Mouse (Mus musculus) lung, adult 18-20 months (tissue): Measurements from ENCODE around the gene Nudt3.
"Not testable (repeated sequence)": the region's sequence is repeated elsewhere in the genome, so short reads cannot be mapped to it uniquely, and the experiment has no call there.

Source experiments
- DNase-seq, 2 experiments: peaks; one replicate each; pipeline ENCODE4 v3.0.0; 2022; ENCODE audit warnings: mixed read lengths in 2 of 2

Gene Nudt3

DNA sequence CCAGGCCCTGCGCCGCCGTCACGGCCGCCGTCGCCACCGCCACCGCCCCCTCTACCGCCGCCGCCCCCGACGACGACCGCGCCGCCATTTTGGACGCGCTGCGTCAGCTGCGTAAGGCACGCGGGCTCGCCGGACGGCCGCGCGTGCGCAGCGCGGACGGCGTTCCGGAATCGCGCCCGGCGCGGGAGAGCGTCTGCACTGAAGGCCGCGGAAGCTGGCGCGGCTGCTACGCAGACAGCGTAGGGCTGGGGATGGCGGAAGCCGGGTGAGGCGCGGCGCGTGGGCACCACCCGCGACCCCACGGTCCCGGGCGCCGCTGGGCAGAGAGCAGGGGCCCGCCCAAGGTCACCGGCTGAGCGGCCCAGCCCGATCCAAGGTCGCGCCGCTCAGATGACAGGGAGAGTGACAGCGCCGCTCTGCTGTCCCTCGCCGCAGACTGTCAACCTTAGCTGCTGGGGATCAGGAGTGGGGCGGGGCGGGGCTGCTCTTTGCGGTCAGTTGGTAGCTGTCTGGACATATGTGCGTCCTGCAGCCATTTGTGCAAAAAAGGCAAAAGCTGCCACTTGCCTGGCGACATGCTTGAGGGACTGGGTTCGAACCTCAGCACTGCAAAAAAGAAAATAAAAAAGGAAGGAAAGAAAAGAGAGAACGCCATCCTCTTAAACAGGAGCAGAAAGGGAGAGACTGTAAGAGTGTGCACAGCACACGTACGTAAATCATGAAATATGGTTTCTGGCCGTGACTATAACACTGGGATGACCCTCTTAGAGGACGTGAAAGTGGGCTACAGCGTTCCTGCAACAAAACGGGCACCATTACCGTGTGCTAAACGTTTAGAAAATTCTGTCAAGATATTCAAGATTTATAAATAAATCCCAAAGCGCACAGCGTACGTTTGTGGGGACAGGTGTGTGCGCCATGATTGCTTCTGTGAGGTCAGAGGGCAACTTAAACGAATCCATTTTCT is at the start of gene Nudt3:
TSS of gene Nudt3 (minus strand) at position 136 of the 967 bp plus-strand sequence.
- DNase-seq: peak; percentile 87 to 89

DNA sequence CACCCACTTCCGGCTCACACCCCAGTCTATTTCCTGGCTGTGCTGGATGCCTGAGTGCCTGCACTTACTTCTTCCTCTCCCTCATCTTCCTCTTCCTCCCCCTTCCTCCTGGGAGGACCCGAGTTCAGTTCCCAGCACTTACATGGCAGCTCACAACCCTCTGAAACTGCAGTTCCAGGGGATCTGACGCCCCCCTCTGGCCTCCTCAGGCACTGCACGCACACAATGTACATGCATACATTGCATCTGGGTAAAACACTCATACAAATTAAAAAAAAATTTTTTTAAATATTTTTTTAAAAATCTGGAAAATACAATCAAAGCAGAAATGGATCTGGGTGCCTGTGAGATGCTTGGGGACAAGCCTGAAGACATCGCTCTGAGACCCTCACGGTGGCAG is 48.4 kb upstream of the Nudt3 start:
- DNase-seq: no peak

DNA sequence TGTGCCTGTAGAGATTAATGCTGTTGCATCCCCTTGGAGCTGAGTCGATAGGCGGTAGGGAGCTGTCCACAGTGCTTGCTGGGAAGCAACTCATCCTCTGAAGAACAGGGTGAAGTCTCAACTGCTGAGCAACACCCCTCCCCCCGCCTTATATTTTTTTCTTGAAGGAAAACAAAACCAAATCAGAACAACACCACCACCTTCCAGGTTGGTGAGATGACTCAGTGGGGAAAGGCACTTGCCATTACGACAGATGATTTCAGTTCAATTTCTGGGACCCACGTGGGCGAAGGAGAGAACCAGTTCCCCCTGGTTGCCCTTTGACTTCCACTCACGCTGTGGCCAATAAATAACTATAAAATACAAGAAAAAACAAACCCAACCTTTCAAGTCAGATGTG is 35.5 kb upstream of the Nudt3 start:
- DNase-seq: no peak

DNA sequence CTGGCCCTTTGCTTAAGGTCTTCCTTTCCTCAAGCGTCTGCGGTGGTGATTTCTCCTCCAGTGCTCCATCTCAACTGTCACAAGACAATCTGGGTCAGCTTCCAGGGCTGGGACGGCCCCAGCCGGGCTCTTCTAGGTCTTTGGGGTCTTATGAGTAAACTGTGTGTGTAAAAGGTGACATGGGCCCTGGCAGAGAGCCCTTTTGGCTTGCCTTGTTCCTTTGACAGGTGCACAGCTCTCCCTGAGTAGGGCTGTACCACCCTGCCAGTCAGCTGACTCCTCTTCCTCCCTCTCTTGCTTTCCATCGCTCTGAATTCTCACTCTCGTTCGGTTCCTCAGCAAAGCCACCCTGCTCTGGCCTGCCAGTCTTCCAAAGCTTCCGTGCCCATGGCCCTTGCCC is 33.8 kb upstream of the Nudt3 start:
- DNase-seq: no peak

DNA sequence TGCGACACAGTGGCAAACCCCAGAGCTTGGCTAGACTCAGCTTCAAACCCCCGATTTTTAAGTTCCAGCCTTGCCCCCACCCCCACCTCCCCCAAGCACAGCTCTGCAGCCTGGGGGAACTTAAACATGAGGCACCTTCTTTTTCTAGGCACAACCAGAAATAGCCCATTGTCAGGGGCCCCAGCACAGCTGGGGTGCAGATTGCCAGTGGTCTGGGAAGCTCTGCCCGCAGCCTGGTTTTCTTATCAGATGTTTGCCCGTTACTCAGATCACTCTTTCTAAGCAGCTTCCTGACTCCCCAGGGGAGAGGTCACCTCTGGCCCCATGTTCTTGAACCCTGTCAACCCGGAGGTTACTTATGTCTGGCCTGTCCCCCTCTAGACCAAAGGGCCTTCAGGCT is 33.1 kb upstream of the Nudt3 start:
- no peak for DNase-seq

DNA sequence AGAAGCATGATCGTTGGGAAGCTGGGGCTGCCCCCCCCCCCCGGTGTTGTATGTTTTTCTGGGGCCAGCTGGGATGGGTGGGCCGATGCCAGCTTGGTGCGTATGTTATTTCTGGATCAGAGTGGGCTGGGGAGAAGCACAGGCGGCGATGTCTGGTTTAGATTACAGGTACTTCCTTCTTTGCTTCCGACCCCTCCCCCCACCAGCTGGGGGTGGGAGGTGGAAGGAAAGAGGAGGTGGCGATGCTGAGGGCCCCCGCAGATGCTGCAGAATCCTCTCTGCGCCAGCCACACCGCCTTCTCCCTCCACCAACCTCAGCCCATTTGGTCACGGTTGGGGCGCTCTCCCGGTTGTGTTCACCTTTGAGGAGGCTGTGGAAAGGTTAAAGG is 32.7 kb upstream of the Nudt3 start:
- DNase-seq: no peak

DNA sequence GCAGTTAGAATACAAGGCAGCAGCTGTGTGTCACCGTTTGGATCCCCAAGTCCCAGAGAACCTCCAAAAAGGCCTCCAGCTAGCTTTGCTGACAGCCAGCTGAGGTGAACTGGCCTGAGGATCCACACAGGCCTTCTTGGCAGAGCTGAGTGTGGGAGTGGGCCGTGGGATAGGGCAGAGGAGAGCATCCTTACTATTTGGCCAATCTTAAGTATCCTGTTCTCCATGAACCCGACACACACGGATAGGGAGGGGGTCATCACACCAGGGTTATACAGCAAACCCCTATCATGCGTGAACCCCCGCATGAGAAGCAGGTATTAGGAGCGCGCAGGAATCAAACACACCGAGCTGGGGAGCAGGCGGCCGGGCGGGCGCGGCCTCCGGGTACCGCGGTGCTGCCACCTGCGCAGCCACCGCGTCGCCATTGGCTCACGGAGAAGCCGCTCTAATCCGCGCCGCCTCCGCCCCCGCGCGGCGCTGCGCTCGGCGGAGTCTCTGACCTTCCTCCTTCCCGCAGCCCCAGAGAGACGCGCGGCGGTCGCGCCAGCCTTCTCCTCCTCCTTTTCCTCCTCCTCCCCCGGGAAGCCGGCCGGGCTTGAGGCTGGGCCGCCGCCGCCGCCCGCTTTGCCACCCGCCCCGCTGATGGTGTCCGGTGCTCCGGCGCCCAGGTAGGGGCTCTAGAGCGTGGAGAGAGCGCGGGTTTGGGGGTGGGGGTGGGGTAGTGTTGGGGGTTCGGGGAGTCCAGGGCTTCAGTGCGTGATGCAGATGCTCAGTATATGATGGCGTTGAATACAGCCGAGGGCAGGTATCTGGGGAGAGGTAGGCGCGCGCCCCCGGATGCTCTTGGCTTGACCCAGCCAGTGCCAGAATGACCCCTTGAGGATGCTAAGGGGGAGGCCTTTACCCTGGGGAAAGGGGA is 32.1 kb upstream of the Nudt3 start, which contains the start of gene Pacsin1:
TSS of gene Pacsin1 (plus strand) at position 421 of the 922 bp plus-strand sequence.
- DNase-seq: peak in 1 of 2 experiments; percentile 13

DNA sequence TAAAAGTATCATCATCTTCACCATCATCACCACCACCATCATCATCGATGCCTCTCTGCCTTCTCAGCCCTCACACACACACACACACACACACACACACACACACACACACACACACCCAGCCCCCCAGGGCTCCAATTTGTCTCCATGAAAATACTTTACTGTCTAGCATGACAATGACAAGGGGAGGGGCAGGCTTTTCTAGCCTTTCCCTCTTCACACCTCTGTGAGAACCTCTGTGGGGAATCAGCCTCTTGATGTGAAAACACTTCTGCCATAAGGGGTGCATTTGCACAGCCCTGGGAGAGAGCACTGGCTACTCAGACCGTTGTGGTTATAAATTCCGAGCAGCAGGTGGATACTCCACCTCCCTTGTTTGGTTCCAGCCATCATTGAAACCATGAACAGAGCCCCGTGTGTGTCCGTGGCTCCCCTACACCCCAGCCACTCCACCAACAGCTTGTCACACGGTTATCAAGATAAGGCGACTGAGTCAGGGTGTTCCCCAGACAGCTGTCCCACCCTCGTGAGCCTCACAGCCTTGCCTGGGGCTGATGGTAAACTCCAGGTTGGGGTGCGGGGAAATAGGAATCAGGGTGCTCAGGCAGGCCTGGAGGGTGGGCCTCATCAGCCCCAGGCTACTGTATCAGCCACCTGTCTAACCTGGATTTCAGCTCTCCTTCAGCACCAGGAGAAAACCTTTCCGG is 30.1 kb upstream of the Nudt3 start:
- DNase-seq: no peak

DNA sequence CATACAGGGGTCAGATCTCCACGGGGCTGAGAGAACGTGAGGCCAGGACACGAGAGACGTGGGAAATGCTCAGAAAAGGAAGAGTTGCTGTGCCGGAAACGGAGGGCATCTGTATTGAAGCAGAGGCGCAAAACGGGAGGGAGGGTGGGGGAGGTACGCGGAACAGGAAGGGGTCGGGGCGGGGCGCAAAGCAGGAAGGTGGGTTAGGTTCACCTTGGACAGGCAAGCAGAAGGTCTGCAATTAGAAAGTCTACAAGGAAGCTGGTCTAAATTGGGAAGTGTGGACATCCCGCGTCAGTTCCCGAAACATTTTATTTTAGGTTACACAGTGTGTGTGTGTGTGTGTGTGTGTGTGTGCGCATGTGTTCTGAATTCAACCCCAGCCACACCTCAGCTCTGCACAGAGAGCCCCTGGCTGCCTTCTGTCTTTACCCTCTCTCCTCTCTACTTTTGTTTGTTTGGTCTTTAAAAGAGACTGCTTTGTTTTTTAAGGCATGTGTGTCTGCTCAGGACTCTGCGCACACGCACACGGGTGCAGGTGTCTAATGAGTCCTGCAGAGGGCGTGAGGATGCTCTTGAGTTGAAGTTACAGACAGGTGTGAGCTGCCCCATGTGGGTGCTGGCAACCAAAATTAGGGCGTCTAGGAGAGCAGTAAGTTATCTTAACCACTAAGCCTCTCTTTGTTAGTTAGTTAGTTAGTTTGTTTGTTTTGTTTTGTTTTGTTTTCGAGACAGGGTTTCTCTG is 28.9 kb upstream of the Nudt3 start:
- DNase-seq: no peak

DNA sequence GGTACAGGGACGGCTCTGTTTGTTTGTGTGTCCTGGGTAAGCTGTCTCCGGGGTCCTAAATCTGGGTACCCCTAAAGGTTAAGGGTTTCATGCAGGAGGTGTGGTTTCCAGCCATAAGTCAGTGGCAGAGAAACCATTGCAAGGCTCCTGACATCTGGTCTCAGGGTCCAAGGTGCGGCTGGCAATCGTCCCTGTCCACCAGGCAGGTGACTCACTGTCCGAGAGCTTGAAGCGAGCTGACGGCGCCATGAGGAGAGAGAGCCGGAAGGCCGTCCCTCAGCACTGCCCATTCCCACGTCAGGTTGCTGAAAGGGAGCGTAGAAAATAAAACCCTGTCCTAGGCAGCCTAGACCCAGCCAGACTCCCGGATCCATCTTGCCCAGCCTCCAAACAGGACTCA is 27.3 kb upstream of the Nudt3 start:
- no peak for DNase-seq

DNA sequence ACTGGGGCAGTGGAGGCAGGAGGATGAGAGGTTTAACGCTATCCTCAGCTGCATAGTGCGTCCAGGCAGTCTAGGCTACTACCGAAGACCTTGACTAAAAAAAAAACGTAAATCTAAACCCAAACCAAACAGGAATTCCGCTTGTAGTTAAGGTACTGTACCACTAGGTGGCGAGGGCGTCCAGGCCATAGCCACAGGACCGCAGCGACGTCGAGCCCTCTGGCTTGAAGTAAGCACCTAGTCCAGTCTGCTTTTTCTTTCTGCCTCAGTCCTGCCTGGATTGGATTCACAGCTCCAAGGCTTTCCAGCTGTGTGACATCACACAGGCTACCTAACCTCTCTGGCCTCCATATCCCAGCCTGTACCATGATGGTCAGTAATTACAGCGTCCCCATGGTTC is 26.9 kb upstream of the Nudt3 start:
- DNase-seq: peak; percentile 39 to 61

DNA sequence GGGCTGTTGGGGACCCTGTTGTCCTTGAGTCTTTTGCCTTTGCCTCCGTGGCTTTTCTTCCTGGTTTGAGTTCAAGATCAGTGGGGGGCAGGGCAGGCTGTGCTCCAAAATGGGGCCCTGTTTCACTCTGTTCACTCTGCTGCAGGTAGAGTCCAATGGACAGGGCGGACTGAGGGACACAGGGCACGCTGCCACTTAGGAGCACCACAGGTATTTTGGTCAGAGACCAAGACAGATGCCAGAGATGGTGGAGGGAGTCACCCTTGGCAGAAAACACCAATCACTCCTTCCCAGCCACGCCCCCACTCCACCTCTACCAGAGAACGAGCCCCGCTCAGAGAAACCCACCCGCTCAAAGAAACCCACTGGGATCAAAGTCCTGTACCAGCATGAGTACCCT is 22.5 kb upstream of the Nudt3 start:
- DNase-seq: no peak

DNA sequence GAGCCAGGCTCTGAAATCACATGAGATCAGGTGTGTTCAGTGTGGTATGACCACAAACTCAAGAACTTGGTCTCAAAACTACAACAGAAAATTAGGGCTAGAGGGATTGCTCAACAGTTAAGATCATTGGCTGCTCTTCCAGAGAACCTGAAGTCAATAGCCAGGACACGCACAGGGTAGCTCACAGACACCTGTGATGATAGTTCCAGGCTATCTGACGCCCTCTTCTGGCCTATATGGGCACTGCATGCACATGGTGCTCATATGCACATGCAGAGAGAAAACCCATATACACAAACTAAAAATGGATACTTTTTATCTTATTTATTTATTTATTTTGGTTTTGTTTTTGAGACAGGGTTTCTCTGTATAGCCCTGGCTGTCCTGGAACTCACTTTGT is 21.3 kb upstream of the Nudt3 start:
- no peak for DNase-seq

DNA sequence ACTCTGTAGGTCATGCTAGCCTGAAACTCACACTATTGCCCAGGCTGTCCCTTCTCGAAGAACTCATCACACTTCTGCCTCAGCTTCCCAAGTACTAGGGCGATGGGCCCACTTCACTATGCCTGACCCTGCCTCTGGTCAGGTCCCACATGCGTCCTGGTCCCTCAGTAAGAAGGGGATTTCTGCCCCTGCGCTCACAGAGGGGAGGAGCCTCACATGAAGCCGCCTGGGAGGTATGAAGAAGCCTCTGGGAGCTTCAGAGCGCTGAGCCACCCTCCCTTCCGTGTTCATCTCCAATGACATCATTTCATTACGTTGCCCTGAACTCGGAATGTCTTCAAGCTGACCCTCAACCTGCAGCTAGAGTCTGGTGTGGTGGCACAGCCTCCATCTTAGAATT is 20.5 kb upstream of the Nudt3 start:
- DNase-seq: no peak

DNA sequence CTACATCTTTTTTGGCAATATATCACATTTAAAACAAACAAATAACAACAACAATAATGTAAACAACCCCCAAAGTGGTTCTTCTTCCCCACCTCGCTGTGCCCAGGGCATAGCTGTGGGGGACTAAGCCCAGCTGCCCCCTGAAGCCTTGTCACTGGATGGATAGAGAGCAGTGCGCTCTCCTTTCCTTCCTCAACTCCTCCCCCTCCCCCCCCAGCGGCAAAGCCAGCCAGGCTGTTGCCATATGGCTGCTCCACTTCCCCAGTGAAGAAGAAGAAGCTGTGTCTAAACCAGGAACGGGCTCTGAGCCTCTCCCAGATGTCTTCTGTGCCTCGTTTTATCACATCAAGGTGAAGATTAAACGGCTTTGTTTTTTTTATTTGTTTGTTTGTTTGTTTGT is 19.8 kb upstream of the Nudt3 start:
- DNase-seq: no peak

DNA sequence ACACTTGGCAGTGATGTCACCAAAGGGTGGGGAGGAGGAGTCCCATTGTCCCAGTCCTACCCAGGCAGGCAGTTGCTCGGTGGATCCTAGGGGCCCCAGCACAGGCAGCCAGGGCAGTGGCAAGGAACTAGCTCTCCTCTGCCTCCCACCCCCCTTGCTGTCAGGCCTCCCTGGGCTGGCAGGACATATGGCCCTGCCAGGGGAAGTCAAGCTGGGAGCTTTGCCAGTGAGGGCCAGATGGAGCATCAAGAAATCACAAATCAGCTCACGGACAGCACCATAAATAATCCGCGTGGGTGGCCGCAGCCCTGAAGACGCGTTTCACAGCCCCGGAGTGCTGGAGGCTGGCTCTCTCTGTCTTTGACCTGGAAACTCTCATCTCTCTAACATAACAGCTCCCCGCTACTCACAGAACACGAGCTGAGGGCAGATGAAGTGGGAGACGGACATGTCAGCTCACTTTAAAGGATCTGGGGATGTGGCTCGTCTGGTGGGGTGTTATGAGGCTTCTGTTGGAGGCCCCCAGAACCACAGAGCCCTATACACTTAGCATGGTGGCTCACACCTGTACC is 19.3 kb upstream of the Nudt3 start:
- no peak for DNase-seq

DNA sequence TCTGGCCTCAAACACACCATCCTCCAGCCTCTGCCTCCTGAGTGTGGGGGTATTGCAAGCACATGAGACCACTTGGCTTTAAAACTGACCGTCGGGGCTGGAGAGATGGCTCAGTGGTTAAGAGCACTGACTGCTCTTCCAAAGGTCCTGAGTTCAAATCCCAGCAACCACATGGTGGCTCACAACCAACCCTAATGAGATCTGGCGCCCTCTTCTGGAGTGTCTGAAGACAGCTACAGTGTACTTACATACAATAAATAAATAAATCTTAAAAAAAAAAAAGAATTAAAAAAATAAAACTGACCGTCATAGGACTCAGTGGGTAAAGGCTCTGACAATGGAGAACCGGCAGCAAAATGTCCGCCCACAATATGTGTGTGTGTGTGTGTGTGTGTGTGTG is 16.6 kb upstream of the Nudt3 start:
- DNase-seq: not testable (repeated sequence)

DNA sequence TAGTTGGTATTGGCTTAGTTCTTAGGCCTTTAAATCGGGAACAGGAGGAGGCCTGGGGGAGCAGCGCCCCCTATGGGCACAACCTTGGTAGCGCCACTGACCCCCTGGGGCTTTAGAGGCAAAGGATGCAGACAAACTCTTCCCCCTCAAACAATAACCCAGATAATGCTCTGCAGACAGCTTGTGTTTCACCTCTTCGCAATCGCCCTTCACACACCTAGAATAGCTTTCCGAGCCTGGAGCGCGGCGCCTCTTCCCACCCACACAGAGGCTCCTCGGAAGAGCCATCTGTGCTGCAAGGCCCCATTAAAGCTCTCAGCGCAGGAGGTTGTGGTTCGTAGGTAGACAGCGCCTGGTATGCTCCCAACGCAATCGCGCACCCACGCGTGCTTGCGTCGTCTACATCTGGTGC is 15.6 kb upstream of the Nudt3 start:
- no peak for DNase-seq

DNA sequence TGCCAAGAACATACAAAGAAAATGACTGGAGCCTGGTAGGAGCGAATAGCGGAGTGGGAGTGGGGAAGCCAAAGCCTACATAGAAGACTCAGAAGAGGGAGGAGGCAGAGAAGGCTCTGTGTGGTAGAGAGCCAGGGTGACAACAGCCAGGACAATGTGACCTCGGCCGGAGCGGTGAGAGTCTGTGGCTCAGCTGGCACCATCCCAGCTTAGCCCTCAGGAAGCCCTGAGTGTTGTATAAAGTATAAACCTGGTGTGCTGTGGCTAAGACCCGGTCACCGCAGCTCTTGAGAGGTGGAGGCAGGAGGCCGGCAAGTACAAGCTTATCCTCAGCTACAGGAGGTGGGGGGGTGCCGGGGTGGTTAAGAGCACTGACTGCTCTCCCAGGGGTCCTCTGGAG is 14.0 kb upstream of the Nudt3 start:
- no peak for DNase-seq

DNA sequence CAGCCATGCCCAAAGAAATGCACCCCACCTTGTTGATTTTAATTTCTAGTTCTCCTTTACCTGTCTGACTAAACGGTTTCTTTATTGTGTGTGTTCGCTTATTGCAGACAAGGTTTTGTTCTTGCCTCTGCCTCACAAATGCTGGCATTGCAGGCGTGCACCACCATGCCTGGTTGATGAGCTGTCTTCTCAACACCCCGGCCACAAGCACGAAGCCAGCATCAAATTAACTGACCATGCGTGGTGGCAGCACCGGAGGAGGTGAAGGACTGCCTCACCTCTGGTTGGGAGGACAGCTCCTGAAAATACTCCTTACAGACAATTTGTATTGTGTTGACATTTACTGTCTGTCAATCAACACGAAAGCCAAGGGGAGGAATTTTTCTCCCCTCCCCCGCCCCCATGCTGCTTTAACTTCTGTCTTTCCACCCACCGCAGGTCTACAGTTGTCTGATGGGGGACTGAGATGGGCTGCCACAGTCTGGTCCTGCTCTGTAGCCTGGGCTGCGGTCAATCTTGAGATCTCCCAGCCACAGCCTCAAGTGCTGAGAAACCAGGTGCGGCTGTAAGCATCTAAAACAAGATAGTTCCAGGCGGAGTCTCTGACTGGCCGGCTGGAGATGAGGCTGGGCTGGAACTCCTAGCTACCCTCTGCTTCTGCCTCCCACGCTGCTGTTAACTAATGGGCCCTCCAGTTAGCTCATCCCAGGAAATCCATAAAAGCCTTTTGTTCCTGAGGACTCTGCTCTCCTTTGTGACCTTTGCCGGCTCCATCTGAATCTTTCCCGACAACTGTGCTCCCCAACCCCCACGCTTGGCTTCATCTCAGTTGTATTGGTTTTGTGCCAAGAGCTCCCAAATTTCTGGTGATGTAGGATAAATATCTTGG is 13.1 kb upstream of the Nudt3 start, which contains the start of gene Rps10:
TSS of gene Rps10 (minus strand) at position 538 of the 889 bp plus-strand sequence.
- no peak for DNase-seq

DNA sequence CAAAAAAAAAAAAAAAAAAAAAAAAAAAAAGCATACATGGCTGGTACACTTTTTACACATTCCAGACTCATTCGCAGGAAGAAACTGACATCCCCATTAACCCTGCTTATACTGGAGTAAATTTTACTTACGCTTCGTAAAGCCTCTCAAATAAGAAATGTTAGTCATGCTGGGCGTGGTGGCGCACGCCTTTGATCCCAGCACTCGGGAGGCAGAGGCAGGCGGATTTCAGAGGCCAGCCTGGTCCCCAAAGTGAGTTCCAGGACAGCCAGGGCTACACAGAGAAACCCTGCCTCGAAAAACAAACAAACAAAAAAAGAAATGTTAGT is 12.2 kb upstream of the Nudt3 start:
- not testable (repeated sequence) for DNase-seq
